Mouse (Mus musculus) hindbrain, postnatal 0 days (tissue): ENCODE data around the gene Gm10401. TPM values are rescaled to one million over a fixed set of nuclear protein-coding genes. Genes with fewer than 3 reads are reported as not detected.

ENCODE experiments used
- ATAC-seq: fragments of 200-750 bp; cut with Nextera tagmentation; 2 replicates; pipeline ENCODE4 v1.8.0; 2017; ENCODE audit warnings: mild to moderate bottlenecking, moderate TSS enrichment, moderate library complexity
- DNase-seq: peaks from one replicate; pipeline ENCODE4 v3.0.0-alpha.2; 2015; ENCODE audit warnings: low spot score
- H3K27ac ChIP-seq: fragments of 300-500 bp; sonication (generic); 2 replicates; pipeline ENCODE4 v1.5.1; 2014; ENCODE audit warnings: mild to moderate bottlenecking
- H3K27me3 ChIP-seq: fragments of 300-500 bp; sonication (generic); 2 replicates; pipeline ENCODE4 v1.6.1; 2014; ENCODE audit warnings: low read length, mixed read lengths; ENCODE audit not compliant: insufficient read depth
- H3K36me3 ChIP-seq: fragments of 300-500 bp; sonication (generic); 2 replicates; pipeline ENCODE4 v1.6.1; 2014; ENCODE audit warnings: low read length, mixed read lengths; ENCODE audit not compliant: insufficient read depth
- H3K4me1 ChIP-seq: fragments of 300-500 bp; sonication (generic); 2 replicates; pipeline ENCODE4 v1.6.1; 2014; ENCODE audit warnings: antibody characterized with exemption, low read length, mixed read lengths; ENCODE audit not compliant: insufficient read depth
- H3K4me2 ChIP-seq: fragments of 300-500 bp; sonication (generic); 2 replicates; pipeline ENCODE4 v1.6.1; 2014; ENCODE audit warnings: low read depth, mild to moderate bottlenecking, low read length, moderate library complexity, mixed read lengths
- H3K4me3 ChIP-seq: fragments of 300-500 bp; sonication (generic); 2 replicates; pipeline ENCODE4 v1.5.1; 2014; ENCODE audit warnings: low read length
- H3K9ac ChIP-seq: fragments of 300-500 bp; sonication (generic); replicated peaks from 2 replicates; pipeline ENCODE4 v1.6.1; 2014; ENCODE audit warnings: mild to moderate bottlenecking, low read length, moderate library complexity, mixed read lengths
- H3K9me3 ChIP-seq: fragments of 300-500 bp; sonication (generic); 2 replicates; pipeline ENCODE4 v1.6.1; 2016; ENCODE audit warnings: low read length, mixed read lengths
- CTCF ChIP-seq: IDR thresholded peaks from 2 replicates; pipeline ENCODE4 v1.5.1; 2016; ENCODE audit warnings: antibody characterized with exemption, control low read depth, low read depth
- WGBS: fragments of 180-500 bp; shearing (Covaris S2); extraction: QIAGEN DNeasy Blood & Tissue Kit; methylation state at CpG from one replicate; pipeline ENCODE4 v1.1.7; 2014; 5-methylcytosine and 5-hydroxymethylcytosine counted together
- polyA plus RNA-seq: library from polyadenylated mRNA; unstranded; fragments of >200 nt; fragmentation: Nextera tagmentation; extraction: Ambion mirVana; gene quantifications from 2 replicates; pipeline ENCODE4 v1.2.1, GENCODE M21; 2015
- total RNA-seq: library from RNA; depleted of rRNA; stranded (reverse); fragments of >200 nt; gene quantifications from 2 replicates; pipeline ENCODE4 v1.2.3, GENCODE M21; 2014

The Gm10401 gene
- total and polyA plus RNA-seq, 2 experiments from 2014 or later: 38.5 TPM; not detected in 1

- no peak overlapping the region for H3K9ac ChIP-seq
- no peak overlapping the region for H3K4me2 ChIP-seq
- no peak overlapping the region for H3K27ac ChIP-seq
- no peaks in the 10 kb centered on the region for H3K9me3 ChIP-seq
- no peak for ATAC-seq
- no peaks in the 10 kb centered on the region; the same call in 1 of the 2 replicates for H3K36me3 ChIP-seq
- no peak for DNase-seq
- H3K4me1 ChIP-seq: no peaks in the 10 kb centered on the region
- TF ChIP-seq CTCF: no peak
- no peaks in the 10 kb centered on the region for H3K27me3 ChIP-seq
- H3K4me3 ChIP-seq: no peak overlapping the region
- WGBS: 62% methylated on average over 1 of the region's 1 CpGs
Observed at GRCm38 (mm10) chr5:115062566-115062965, 35.5 kb downstream of the Gm10401 start.

- Histone ChIP-seq H3K9ac (no peak overlapping the region), H3K36me3 (no peaks in the 10 kb centered on the region; the same call in 1 of the 2 replicates), H3K4me3 (no peak overlapping the region), H3K27ac (no peak overlapping the region), H3K4me2 (no peak overlapping the region), H3K9me3 (no peaks in the 10 kb centered on the region), H3K27me3 (no peaks in the 10 kb centered on the region), H3K4me1 (no peaks in the 10 kb centered on the region)
- DNase-seq (no peak), ATAC-seq (no peak)
- WGBS: 89% methylated on average over 3 of the region's 3 CpGs
- no peak for TF ChIP-seq CTCF
Observed at GRCm38 (mm10) chr5:115060977-115061376, 37.1 kb downstream of the Gm10401 start.

- no peak overlapping the region for H3K9ac ChIP-seq
- no peak overlapping the region for H3K4me2 ChIP-seq
- H3K4me1 ChIP-seq: no peaks in the 10 kb centered on the region
- no peak overlapping the region for H3K27ac ChIP-seq
- no peak for DNase-seq
- no peak for TF ChIP-seq CTCF
- WGBS: 85% methylated on average over 8 of the region's 8 CpGs
- no peaks in the 10 kb centered on the region for H3K9me3 ChIP-seq
- no peak for ATAC-seq
- no peaks in the 10 kb centered on the region for H3K27me3 ChIP-seq
- no peaks in the 10 kb centered on the region; the same call in 1 of the 2 replicates for H3K36me3 ChIP-seq
- H3K4me3 ChIP-seq: no peak overlapping the region
Observed at GRCm38 (mm10) chr5:115060067-115060695, 37.9 kb downstream of the Gm10401 start.

- Histone ChIP-seq H3K4me1 (no peaks in the 10 kb centered on the region), H3K4me3 (no peak overlapping the region), H3K36me3 (no peaks in the 10 kb centered on the region; the same call in 1 of the 2 replicates), H3K27me3 (no peaks in the 10 kb centered on the region), H3K9ac (no peak overlapping the region), H3K27ac (no peak overlapping the region), H3K9me3 (no peaks in the 10 kb centered on the region), H3K4me2 (no peak overlapping the region)
- WGBS: 81% methylated on average over 7 of the region's 7 CpGs
- TF ChIP-seq CTCF: no peak
- no peak for ATAC-seq
- no peak for DNase-seq
Observed at GRCm38 (mm10) chr5:115058584-115059297, 39.4 kb downstream of the Gm10401 start.

- TF ChIP-seq CTCF: no peak
- H3K36me3 ChIP-seq: no peaks in the 10 kb centered on the region
- H3K4me3 ChIP-seq: no peak overlapping the region
- no peak for ATAC-seq
- H3K9ac ChIP-seq: no peak overlapping the region
- H3K4me2 ChIP-seq: no peak overlapping the region
- H3K27ac ChIP-seq: no peak overlapping the region
- H3K27me3 ChIP-seq: no peaks in the 10 kb centered on the region
- no peak for DNase-seq
- WGBS: 97% methylated on average over 4 of the region's 4 CpGs
- no peaks in the 10 kb centered on the region for H3K4me1 ChIP-seq
- H3K9me3 ChIP-seq: no peaks in the 10 kb centered on the region
Observed at GRCm38 (mm10) chr5:115057153-115057552, 40.9 kb downstream of the Gm10401 start.

GRCm38 (mm10) chr5:115055418-115055817, 42.7 kb downstream of the Gm10401 start:
- H3K9me3 ChIP-seq: no peaks in the 10 kb centered on the region
- no peaks in the 10 kb centered on the region for H3K4me1 ChIP-seq
- no peak overlapping the region for H3K4me3 ChIP-seq
- H3K36me3 ChIP-seq: no peaks in the 10 kb centered on the region
- H3K9ac ChIP-seq: no peak overlapping the region
- DNase-seq (no peak), ATAC-seq (no peak)
- H3K27me3 ChIP-seq: no peaks in the 10 kb centered on the region
- WGBS: 71% methylated on average over 6 of the region's 6 CpGs
- TF ChIP-seq CTCF: no peak
- H3K4me2 ChIP-seq: no peak overlapping the region
- no peak overlapping the region for H3K27ac ChIP-seq
